Mouse (Mus musculus) CH12.LX (cell line): ENCODE data around the gene Ifng.

ENCODE experiments used
- CTCF ChIP-seq, 2 experiments: IDR thresholded peaks in 1 of 2; conservative IDR thresholded peaks in 1 of 2; 2 replicates each; pipeline ENCODE4 v1.5.1; 2011 to 2012; ENCODE audit warnings: low read depth in 2 of 2, low read length in 2 of 2, improper control_type of control experiment in 1 of 2, inconsistent platforms in 1 of 2, mild to moderate bottlenecking in 1 of 2, moderate library complexity in 1 of 2
- EP300 ChIP-seq: IDR thresholded peaks from 2 replicates; pipeline ENCODE4 v1.6.1; 2011; ENCODE audit warnings: low read length, improper control_type of control experiment
- KAT2A ChIP-seq: IDR thresholded peaks from 2 replicates; pipeline ENCODE4 v1.6.1; 2012; ENCODE audit warnings: low read length, improper control_type of control experiment, inconsistent platforms; ENCODE audit not compliant: insufficient replicate concordance
- MAX ChIP-seq: IDR thresholded peaks from 2 replicates; pipeline ENCODE4 v1.6.1; 2011; ENCODE audit warnings: low read length, improper control_type of control experiment
- MAZ ChIP-seq: IDR thresholded peaks from 2 replicates; pipeline ENCODE4 v1.6.1; 2012; ENCODE audit warnings: low read depth, mild to moderate bottlenecking, inconsistent platforms, low read length, improper control_type of control experiment, moderate library complexity
- MEF2A ChIP-seq: IDR thresholded peaks from 2 replicates; pipeline ENCODE4 v1.6.1; 2014; ENCODE audit warnings: low read depth, mild to moderate bottlenecking, inconsistent platforms, low read length, improper control_type of control experiment, borderline replicate concordance
- NELFE ChIP-seq: IDR thresholded peaks from 2 replicates; pipeline ENCODE4 v1.6.1; 2011; ENCODE audit warnings: low read depth, low read length, improper control_type of control experiment
- POLR2A ChIP-seq: IDR thresholded peaks from 2 replicates; pipeline ENCODE4 v1.6.1; 2011; ENCODE audit warnings: low read depth, mild to moderate bottlenecking, improper control_type of control experiment, low read length
- POLR2AphosphoS2 ChIP-seq: IDR thresholded peaks from 2 replicates; pipeline ENCODE4 v1.6.1; 2011; ENCODE audit warnings: low read depth, low read length, improper control_type of control experiment
- RAD21 ChIP-seq: IDR thresholded peaks from 2 replicates; pipeline ENCODE4 v1.6.1; 2011; ENCODE audit warnings: low read depth, mild to moderate bottlenecking, low read length, improper control_type of control experiment, moderate library complexity
- TCF12 ChIP-seq: IDR thresholded peaks from 2 replicates; pipeline ENCODE4 v1.6.1; 2014; ENCODE audit warnings: low read depth, mild to moderate bottlenecking, inconsistent platforms, low read length, improper control_type of control experiment
- USF2 ChIP-seq: conservative IDR thresholded peaks from 2 replicates; pipeline ENCODE4 v1.6.1; 2011; ENCODE audit warnings: low read depth, low read length, improper control_type of control experiment

- TF ChIP-seq POLR2A (no peak), CTCF (conservative IDR thresholded peaks at IDR 0.05 in 1 of 2, IDR thresholded peaks at IDR 0.05 in 1 of 2; ENCODE audit: low read depth in 2 of 2, low read length in 2 of 2) (no peak), MAX (no peak), MEF2A (no peak), KAT2A (no peak), NELFE (no peak), MAZ (no peak), EP300 (no peak), RAD21 (no peak), POLR2AphosphoS2 (no peak), TCF12 (no peak), USF2 (no peak)
These were observed 17.9 kb downstream of the Ifng start for GRCm38 (mm10) chr10:118458729-118459128.
